Mouse (Mus musculus): ENCODE data around the gene Gse1. TPM values are rescaled to one million over a fixed set of nuclear protein-coding genes. Genes with fewer than 3 reads are reported as not detected.
A peak's percentile ranks its signal among the peaks of the same experiment; 100 is the strongest.
"Not testable (repeated sequence)": the region's sequence is repeated elsewhere in the genome, so short reads cannot be mapped to it uniquely, and the experiment has no call there.

Gene Gse1
- polyA plus RNA-seq, 1 experiment: 14.8 TPM

DNA sequence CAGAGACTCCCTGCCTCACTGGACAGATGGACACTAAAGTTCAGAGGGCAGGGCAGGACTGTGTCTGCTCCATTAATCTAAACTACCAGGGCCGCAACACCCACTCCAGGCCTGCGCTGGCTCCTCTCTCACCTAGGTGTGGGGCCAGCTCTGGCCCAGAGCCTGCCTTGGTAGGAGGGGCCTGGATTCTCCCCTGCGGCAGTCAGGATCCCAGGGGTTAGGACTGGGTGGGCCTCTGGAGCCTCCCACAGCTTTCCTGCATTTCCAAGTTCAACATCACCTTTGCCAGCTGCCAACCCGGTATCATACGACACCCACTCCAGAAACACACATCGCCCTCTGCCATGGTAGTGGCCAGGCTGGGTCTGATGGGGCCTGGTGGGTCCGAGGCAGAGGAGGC, 102.8 kb downstream of the Gse1 start:
- H3K4me1 ChIP-seq (ENCODE audit: control insufficient read depth, insufficient read depth, low read length): 0 out of 2 replicates have a peak, but pooled peaks cover 2% of the 10 kb centered on the region
- WGBS: 81% methylated on average over 7 of the region's 7 CpGs
- no peaks in the 10 kb centered on the region for H3K27me3 ChIP-seq (replicated peaks; ENCODE audit: control insufficient read depth, insufficient read depth, low read length)
- no peak overlapping the region for H3K4me3 ChIP-seq (ENCODE audit: insufficient read depth, low read depth, low read length)
- no peak for DNase-seq
- TF ChIP-seq CTCF (conservative IDR thresholded peaks at IDR 0.05; ENCODE audit: insufficient read depth, insufficient read length, low read depth, low read length): no peak
- TF ChIP-seq POLR2A (IDR thresholded peaks at IDR 0.05; ENCODE audit: low read depth, low read length): no peak
- no peak overlapping the region for H3K27ac ChIP-seq (ENCODE audit: insufficient read depth, low read depth, low read length)
- H3K36me3 ChIP-seq (ENCODE audit: control insufficient read depth, insufficient read depth, low read length): no peaks in the 10 kb centered on the region

- 77% methylated on average over 16 of the region's 16 CpGs for WGBS
- TF ChIP-seq CTCF (conservative IDR thresholded peaks at IDR 0.05; ENCODE audit: insufficient read depth, insufficient read length, low read depth, low read length) (peak; percentile 42; the same call in 1 of the 2 replicates), POLR2A (IDR thresholded peaks at IDR 0.05; ENCODE audit: low read depth, low read length) (no peak)
Observed at GRCm38 (mm10) chr8:120332379-120333229, 104.3 kb downstream of the Gse1 start.

GRCm38 (mm10) chr8:120333681-120334080, 105.4 kb downstream of the Gse1 start:
- WGBS: 96% methylated on average over 4 of the region's 4 CpGs
- no peaks in the 10 kb centered on the region for H3K27me3 ChIP-seq (replicated peaks; ENCODE audit: control insufficient read depth, insufficient read depth, low read length)
- no peaks in the 10 kb centered on the region for H3K36me3 ChIP-seq (ENCODE audit: control insufficient read depth, insufficient read depth, low read length)
- no peak for DNase-seq
- H3K4me3 ChIP-seq (ENCODE audit: insufficient read depth, low read depth, low read length): no peak overlapping the region
- H3K27ac ChIP-seq (ENCODE audit: insufficient read depth, low read depth, low read length): no peak overlapping the region
- no peak for TF ChIP-seq POLR2A (IDR thresholded peaks at IDR 0.05; ENCODE audit: low read depth, low read length)
- no peak for TF ChIP-seq CTCF (conservative IDR thresholded peaks at IDR 0.05; ENCODE audit: insufficient read depth, insufficient read length, low read depth, low read length)
- H3K4me1 ChIP-seq (ENCODE audit: control insufficient read depth, insufficient read depth, low read length): 0 out of 2 replicates have a peak, but pooled peaks cover 2% of the 10 kb centered on the region

More at GRCm38 (mm10) chr8:120332379-120333229, 104.3 kb downstream of the Gse1 start:
- Histone ChIP-seq H3K27me3 (replicated peaks; ENCODE audit: control insufficient read depth, insufficient read depth, low read length) (no peaks in the 10 kb centered on the region), H3K36me3 (ENCODE audit: control insufficient read depth, insufficient read depth, low read length) (no peaks in the 10 kb centered on the region), H3K4me3 (ENCODE audit: insufficient read depth, low read depth, low read length) (no peak overlapping the region), H3K4me1 (ENCODE audit: control insufficient read depth, insufficient read depth, low read length) (0 out of 2 replicates have a peak, but pooled peaks cover 2% of the 10 kb centered on the region), H3K27ac (ENCODE audit: insufficient read depth, low read depth, low read length) (no peak overlapping the region)
- DNase-seq: no peak

DNA sequence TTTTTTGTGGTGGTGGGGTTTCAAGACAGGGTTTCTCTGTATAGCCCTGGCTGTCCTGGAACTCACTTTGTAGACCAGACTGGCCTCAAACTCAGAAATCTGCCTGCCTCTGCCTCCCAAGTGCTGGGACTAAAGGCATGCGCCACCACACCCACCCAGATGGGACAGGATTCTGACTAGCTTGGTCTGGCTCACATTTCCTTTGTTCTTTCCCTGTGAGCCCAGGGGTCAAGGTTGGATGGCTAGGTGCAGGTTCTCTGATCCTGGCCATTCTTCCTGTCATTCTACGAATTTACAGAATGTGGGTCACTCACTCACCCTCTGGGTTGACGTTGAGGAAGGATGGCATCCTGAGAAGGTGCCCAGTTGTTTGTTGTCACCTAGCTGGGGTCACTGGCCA, 106.0 kb downstream of the Gse1 start:
- not testable (repeated sequence) for H3K4me3 ChIP-seq (ENCODE audit: insufficient read depth, low read depth, low read length); H3K27me3 ChIP-seq (replicated peaks; ENCODE audit: control insufficient read depth, insufficient read depth, low read length); DNase-seq; H3K4me1 ChIP-seq (ENCODE audit: control insufficient read depth, insufficient read depth, low read length); H3K27ac ChIP-seq (ENCODE audit: insufficient read depth, low read depth, low read length); H3K36me3 ChIP-seq (ENCODE audit: control insufficient read depth, insufficient read depth, low read length)
- WGBS: 84% methylated on average over 3 of the region's 3 CpGs

- WGBS: 46% methylated on average over 5 of the region's 5 CpGs
- Histone ChIP-seq H3K36me3 (ENCODE audit: control insufficient read depth, insufficient read depth, low read length) (no peaks in the 10 kb centered on the region), H3K27me3 (replicated peaks; ENCODE audit: control insufficient read depth, insufficient read depth, low read length) (no peaks in the 10 kb centered on the region), H3K4me3 (ENCODE audit: insufficient read depth, low read depth, low read length) (no peak overlapping the region), H3K27ac (ENCODE audit: insufficient read depth, low read depth, low read length) (no peak overlapping the region), H3K4me1 (ENCODE audit: control insufficient read depth, insufficient read depth, low read length) (0 out of 2 replicates have a peak, but pooled peaks cover 2% of the 10 kb centered on the region)
- TF ChIP-seq POLR2A (IDR thresholded peaks at IDR 0.05; ENCODE audit: low read depth, low read length): no peak
- no peak for TF ChIP-seq CTCF (conservative IDR thresholded peaks at IDR 0.05; ENCODE audit: insufficient read depth, insufficient read length, low read depth, low read length)
- DNase-seq: peak; percentile 28
Observed at GRCm38 (mm10) chr8:120334878-120335261, 106.6 kb downstream of the Gse1 start.

DNA sequence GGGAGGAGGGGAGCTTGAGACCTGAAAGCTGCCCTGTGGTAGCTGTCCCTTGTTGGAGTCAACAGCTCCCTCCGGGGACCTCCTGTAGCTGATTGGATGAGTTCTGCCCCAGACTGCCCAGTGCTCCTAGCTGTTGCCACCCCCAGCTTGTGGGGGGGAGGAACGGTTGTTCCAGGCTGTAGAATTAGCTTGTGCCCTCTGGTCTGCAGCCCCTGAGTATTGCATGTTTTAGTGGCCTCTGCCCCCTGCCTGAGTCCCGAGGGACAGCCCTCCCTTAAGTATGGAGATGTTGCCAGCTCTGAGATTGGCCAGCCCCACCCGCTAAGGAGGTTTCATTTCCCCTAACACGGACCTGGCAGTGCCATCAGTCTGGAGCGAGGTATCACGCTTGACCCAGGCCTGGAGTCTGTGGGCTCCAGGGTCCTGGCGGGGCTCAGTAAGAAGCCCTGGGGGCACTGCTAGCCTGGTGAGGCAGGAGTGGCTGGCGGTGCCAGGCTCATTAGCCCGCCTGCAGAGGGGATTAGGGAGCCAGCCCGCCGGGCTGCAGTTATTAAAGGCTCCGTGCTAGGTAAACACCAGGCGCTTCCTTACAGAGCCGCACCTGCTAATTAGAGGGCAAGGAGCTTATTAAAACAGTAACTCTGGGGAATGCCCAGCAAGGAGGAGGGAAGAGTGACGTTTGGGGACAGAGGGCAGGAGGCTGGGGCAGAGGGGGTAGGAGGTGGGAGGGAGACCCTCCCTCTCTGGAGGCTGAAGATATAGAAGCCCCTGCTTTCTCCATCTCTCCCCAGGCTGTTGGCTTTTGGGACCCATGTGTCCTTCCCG, 107.2 kb downstream of the Gse1 start:
- no peaks in the 10 kb centered on the region for H3K27me3 ChIP-seq (replicated peaks; ENCODE audit: control insufficient read depth, insufficient read depth, low read length)
- WGBS: 23% methylated on average over 17 of the region's 17 CpGs
- peak; percentile 15 for DNase-seq
- TF ChIP-seq POLR2A (IDR thresholded peaks at IDR 0.05; ENCODE audit: low read depth, low read length) (no peak), CTCF (conservative IDR thresholded peaks at IDR 0.05; ENCODE audit: insufficient read depth, insufficient read length, low read depth, low read length) (no peak)
- H3K4me3 ChIP-seq (ENCODE audit: insufficient read depth, low read depth, low read length): no peak overlapping the region
- no peaks in the 10 kb centered on the region for H3K36me3 ChIP-seq (ENCODE audit: control insufficient read depth, insufficient read depth, low read length)
- 0 out of 2 replicates have a peak, but pooled peaks cover 2% of the 10 kb centered on the region for H3K4me1 ChIP-seq (ENCODE audit: control insufficient read depth, insufficient read depth, low read length)
- H3K27ac ChIP-seq (ENCODE audit: insufficient read depth, low read depth, low read length): no peak overlapping the region

DNA sequence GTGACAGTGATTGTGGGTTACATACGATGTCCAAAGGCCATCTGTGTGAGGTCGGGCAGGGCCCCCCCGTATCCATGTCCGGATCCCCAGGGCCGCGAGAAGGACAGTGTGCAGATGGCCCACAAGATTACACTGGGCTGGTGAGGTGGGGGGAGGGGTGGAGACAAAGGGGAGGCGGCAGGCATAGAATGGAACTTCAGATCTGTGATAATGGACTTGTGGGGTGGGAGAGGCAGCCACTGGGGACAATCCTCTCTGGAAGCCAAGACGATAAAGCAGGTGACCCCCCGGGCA, 107.8 kb downstream of the Gse1 start:
- H3K4me3 ChIP-seq (ENCODE audit: insufficient read depth, low read depth, low read length): no peak overlapping the region
- no peak for DNase-seq
- H3K4me1 ChIP-seq (ENCODE audit: control insufficient read depth, insufficient read depth, low read length): 0 out of 2 replicates have a peak, but pooled peaks cover 2% of the 10 kb centered on the region
- no peak for TF ChIP-seq CTCF (conservative IDR thresholded peaks at IDR 0.05; ENCODE audit: insufficient read depth, insufficient read length, low read depth, low read length)
- no peak for TF ChIP-seq POLR2A (IDR thresholded peaks at IDR 0.05; ENCODE audit: low read depth, low read length)
- H3K27ac ChIP-seq (ENCODE audit: insufficient read depth, low read depth, low read length): no peak overlapping the region
- WGBS: 11% methylated on average over 9 of the region's 9 CpGs
- no peaks in the 10 kb centered on the region for H3K36me3 ChIP-seq (ENCODE audit: control insufficient read depth, insufficient read depth, low read length)
- H3K27me3 ChIP-seq (replicated peaks; ENCODE audit: control insufficient read depth, insufficient read depth, low read length): no peaks in the 10 kb centered on the region

Measured in kidney, adult 2 months (tissue).